Mouse (Mus musculus) E14TG2a.4 (cell line): Measurements from ENCODE around the gene Chuk.

Source experiments
- CTCF ChIP-seq: conservative IDR thresholded peaks from 2 replicates; pipeline ENCODE4 v1.5.1; 2014; ENCODE audit warnings: low read length
- POU5F1 ChIP-seq: IDR thresholded peaks from 2 replicates; pipeline ENCODE4 v1.6.1; 2014; ENCODE audit warnings: low read length, borderline replicate concordance

- TF ChIP-seq CTCF (no peak), POU5F1 (no peak)
Measured at GRCm38 (mm10) chr19:44055173-44055826, 52.0 kb downstream of the Chuk start.
